Mouse (Mus musculus): ENCODE measurements at regions not wholly inside any gene's neighbourhood (a gene's known extent, or its start where the extent isn't known, plus 50 kb on each side); places are given as distances from the start of the nearest gene placed in this dataset.

- WGBS: 52% methylated on average over 4 of the region's 4 CpGs
- Histone ChIP-seq H3K9me3 (replicated peaks; ENCODE audit: control insufficient read depth, low read length) (no peaks in the 10 kb centered on the region), H3K4me1 (ENCODE audit: control insufficient read depth, insufficient read depth, low read length) (no peaks in the 10 kb centered on the region), H3K27me3 (ENCODE audit: control insufficient read depth, insufficient read depth, low read length) (no peaks in the 10 kb centered on the region), H3K36me3 (ENCODE audit: control insufficient read depth, insufficient read depth, low read length) (no peaks in the 10 kb centered on the region), H3K9ac (ENCODE audit: low read length) (no peak overlapping the region), H3K4me2 (ENCODE audit: low read depth, low read length) (no peak overlapping the region), H3K4me3 (replicated peaks; ENCODE audit: low read length) (no peak overlapping the region), H3K27ac (ENCODE audit: low read length) (no peak overlapping the region)
- ATAC-seq (ENCODE audit: insufficient read depth, low FRiP score): no peak
Measured at GRCm38 (mm10) chr13:25958153-25958466, 687.8 kb upstream of the Nrsn1 start.

DNA sequence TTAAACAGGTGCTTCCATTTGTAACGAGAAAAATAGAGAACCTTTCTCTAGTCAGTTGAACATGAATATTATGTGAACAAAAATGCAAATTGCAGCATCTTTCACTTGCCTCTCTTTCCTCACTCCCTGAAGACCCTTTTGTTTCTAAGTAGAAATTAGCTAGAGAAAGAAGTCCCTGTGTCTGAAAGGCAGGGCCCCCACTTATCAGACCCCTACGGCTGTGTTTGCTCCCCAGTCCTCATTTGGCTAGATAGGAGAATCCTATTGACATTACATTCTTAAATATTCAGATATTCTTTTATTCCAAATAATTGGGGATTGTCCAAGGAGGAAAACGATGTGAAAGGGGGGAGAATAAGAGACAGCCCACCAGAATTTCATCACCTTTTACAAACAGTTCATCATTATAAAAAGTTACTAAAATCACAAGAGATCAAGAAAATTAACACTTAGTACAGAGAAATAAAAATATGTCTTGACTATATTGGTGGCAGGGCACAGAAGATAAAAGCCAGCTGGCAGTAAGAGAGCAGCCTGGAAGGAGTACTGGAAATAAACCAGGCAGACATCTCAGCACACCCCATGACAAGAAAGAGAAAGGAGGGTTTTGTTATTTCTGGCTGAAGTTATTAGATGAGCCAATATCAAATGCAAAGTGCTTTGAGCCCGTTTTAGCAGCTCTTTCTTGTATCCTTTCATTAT is 687.3 kb upstream of the Nrsn1 start:
- Histone ChIP-seq H3K4me1 (ENCODE audit: control insufficient read depth, insufficient read depth, low read length) (no peaks in the 10 kb centered on the region), H3K9ac (ENCODE audit: low read length) (no peak overlapping the region), H3K4me3 (replicated peaks; ENCODE audit: low read length) (no peak overlapping the region), H3K4me2 (ENCODE audit: low read depth, low read length) (no peak overlapping the region), H3K27ac (ENCODE audit: low read length) (no peak overlapping the region), H3K9me3 (replicated peaks; ENCODE audit: control insufficient read depth, low read length) (no peaks in the 10 kb centered on the region), H3K27me3 (ENCODE audit: control insufficient read depth, insufficient read depth, low read length) (no peaks in the 10 kb centered on the region), H3K36me3 (ENCODE audit: control insufficient read depth, insufficient read depth, low read length) (no peaks in the 10 kb centered on the region)
- 46% methylated on average over 4 of the region's 4 CpGs for WGBS
- ATAC-seq (ENCODE audit: insufficient read depth, low FRiP score): no peak

GRCm38 (mm10) chr13:25937631-25938030 is 667.3 kb upstream of the Nrsn1 start:
- no peaks in the 10 kb centered on the region for H3K36me3 ChIP-seq (ENCODE audit: control insufficient read depth, insufficient read depth, low read length)
- H3K27ac ChIP-seq (ENCODE audit: low read length): no peak overlapping the region
- 73% methylated on average over 1 of the region's 1 CpGs for WGBS
- H3K4me3 ChIP-seq (replicated peaks; ENCODE audit: low read length): no peak overlapping the region
- no peak for ATAC-seq (ENCODE audit: insufficient read depth, low FRiP score)
- H3K4me1 ChIP-seq (ENCODE audit: control insufficient read depth, insufficient read depth, low read length): peaks cover 6% of the 10 kb centered on the region; the same call in 1 of the 2 replicates
- H3K4me2 ChIP-seq (ENCODE audit: low read depth, low read length): no peak overlapping the region
- H3K9ac ChIP-seq (ENCODE audit: low read length): no peak overlapping the region
- H3K9me3 ChIP-seq (replicated peaks; ENCODE audit: control insufficient read depth, low read length): no peaks in the 10 kb centered on the region
- H3K27me3 ChIP-seq (ENCODE audit: control insufficient read depth, insufficient read depth, low read length): no peaks in the 10 kb centered on the region

DNA sequence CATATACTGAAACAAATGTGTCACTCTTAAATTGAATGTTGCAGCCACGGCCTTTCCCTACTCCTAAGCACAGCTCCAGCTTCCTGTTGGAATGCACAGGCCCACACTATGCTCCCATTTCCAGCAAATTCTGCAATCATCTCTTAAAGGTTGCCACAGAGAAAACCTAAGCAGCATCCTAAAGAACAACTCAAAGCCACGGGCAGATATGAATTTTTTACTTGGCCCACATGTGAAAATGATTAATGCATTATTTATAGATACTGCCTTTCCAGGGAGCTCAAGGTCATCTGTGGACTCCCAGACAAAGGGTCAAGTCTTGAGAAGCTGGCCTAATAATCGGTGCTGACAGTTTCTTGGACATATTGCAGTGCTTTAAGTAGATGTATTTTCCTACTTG is 663.5 kb upstream of the Nrsn1 start:
- Histone ChIP-seq H3K36me3 (ENCODE audit: control insufficient read depth, insufficient read depth, low read length) (no peaks in the 10 kb centered on the region), H3K27ac (ENCODE audit: low read length) (peak overlapping the region; percentile 88), H3K4me2 (ENCODE audit: low read depth, low read length) (no peak overlapping the region), H3K27me3 (ENCODE audit: control insufficient read depth, insufficient read depth, low read length) (no peaks in the 10 kb centered on the region), H3K4me3 (replicated peaks; ENCODE audit: low read length) (no peak overlapping the region), H3K9me3 (replicated peaks; ENCODE audit: control insufficient read depth, low read length) (no peaks in the 10 kb centered on the region), H3K9ac (ENCODE audit: low read length) (no peak overlapping the region), H3K4me1 (ENCODE audit: control insufficient read depth, insufficient read depth, low read length) (peaks cover 6% of the 10 kb centered on the region; the same call in 1 of the 2 replicates)
- ATAC-seq (ENCODE audit: insufficient read depth, low FRiP score): no peak
- WGBS: 26% methylated on average over 3 of the region's 3 CpGs

- Histone ChIP-seq H3K9ac (ENCODE audit: low read length) (no peak overlapping the region), H3K27ac (ENCODE audit: low read length) (peak overlapping the region; percentile 88), H3K27me3 (ENCODE audit: control insufficient read depth, insufficient read depth, low read length) (no peaks in the 10 kb centered on the region), H3K4me3 (replicated peaks; ENCODE audit: low read length) (no peak overlapping the region), H3K36me3 (ENCODE audit: control insufficient read depth, insufficient read depth, low read length) (no peaks in the 10 kb centered on the region), H3K4me2 (ENCODE audit: low read depth, low read length) (no peak overlapping the region), H3K9me3 (replicated peaks; ENCODE audit: control insufficient read depth, low read length) (no peaks in the 10 kb centered on the region), H3K4me1 (ENCODE audit: control insufficient read depth, insufficient read depth, low read length) (peaks cover 6% of the 10 kb centered on the region; the same call in 1 of the 2 replicates)
- whole genome bisulfite sequencing: 20% methylated on average over 3 of the region's 3 CpGs
- ATAC-seq (ENCODE audit: insufficient read depth, low FRiP score): peak; percentile 53; the same call in 1 of the 2 replicates
Measured at GRCm38 (mm10) chr13:25933246-25933645, 662.9 kb upstream of the Nrsn1 start.

DNA sequence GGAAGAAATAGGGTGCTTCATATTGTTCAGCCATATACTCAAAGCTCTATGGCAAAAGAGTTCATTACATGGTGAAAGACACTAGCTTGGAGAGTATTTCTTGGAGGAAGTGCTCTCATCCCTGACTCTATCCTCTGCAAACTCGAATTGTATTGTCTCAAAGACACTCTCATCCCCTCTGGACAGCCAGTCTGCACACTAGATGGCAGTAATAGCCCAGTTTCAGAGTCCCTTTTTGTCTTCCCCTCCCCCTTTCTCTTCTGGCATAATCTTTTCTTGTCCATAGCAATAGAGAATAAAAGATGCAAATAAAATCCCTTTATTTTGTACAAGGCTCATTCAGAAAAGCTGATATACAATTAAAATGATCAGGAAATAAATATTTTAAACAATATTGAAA is 662.5 kb upstream of the Nrsn1 start:
- Histone ChIP-seq H3K36me3 (ENCODE audit: control insufficient read depth, insufficient read depth, low read length) (no peaks in the 10 kb centered on the region), H3K4me2 (ENCODE audit: low read depth, low read length) (no peak overlapping the region), H3K27ac (ENCODE audit: low read length) (peak overlapping the region; percentile 47; the same call in 1 of the 2 replicates), H3K27me3 (ENCODE audit: control insufficient read depth, insufficient read depth, low read length) (no peaks in the 10 kb centered on the region), H3K9me3 (replicated peaks; ENCODE audit: control insufficient read depth, low read length) (no peaks in the 10 kb centered on the region), H3K4me1 (ENCODE audit: control insufficient read depth, insufficient read depth, low read length) (peaks cover 6% of the 10 kb centered on the region; the same call in 1 of the 2 replicates), H3K4me3 (replicated peaks; ENCODE audit: low read length) (no peak overlapping the region), H3K9ac (ENCODE audit: low read length) (0 out of 2 replicates have a peak overlapping the region, but pooled peaks have one; percentile 17)
- ATAC-seq (ENCODE audit: insufficient read depth, low FRiP score): peak; percentile 80; the same call in 1 of the 2 replicates
- 0% methylated on average over 1 of the region's 1 CpGs for WGBS

GRCm38 (mm10) chr13:25932365-25932764 is 662.1 kb upstream of the Nrsn1 start:
- no peak overlapping the region for H3K4me3 ChIP-seq (replicated peaks; ENCODE audit: low read length)
- 0 out of 2 replicates have a peak overlapping the region, but pooled peaks have one; percentile 17 for H3K9ac ChIP-seq (ENCODE audit: low read length)
- no peak for ATAC-seq (ENCODE audit: insufficient read depth, low FRiP score)
- no peak overlapping the region for H3K4me2 ChIP-seq (ENCODE audit: low read depth, low read length)
- H3K36me3 ChIP-seq (ENCODE audit: control insufficient read depth, insufficient read depth, low read length): no peaks in the 10 kb centered on the region
- peak overlapping the region; percentile 47; the same call in 1 of the 2 replicates for H3K27ac ChIP-seq (ENCODE audit: low read length)
- peaks cover 6% of the 10 kb centered on the region; the same call in 1 of the 2 replicates for H3K4me1 ChIP-seq (ENCODE audit: control insufficient read depth, insufficient read depth, low read length)
- H3K9me3 ChIP-seq (replicated peaks; ENCODE audit: control insufficient read depth, low read length): no peaks in the 10 kb centered on the region
- 63% methylated on average over 2 of the region's 2 CpGs for WGBS
- no peaks in the 10 kb centered on the region for H3K27me3 ChIP-seq (ENCODE audit: control insufficient read depth, insufficient read depth, low read length)

DNA sequence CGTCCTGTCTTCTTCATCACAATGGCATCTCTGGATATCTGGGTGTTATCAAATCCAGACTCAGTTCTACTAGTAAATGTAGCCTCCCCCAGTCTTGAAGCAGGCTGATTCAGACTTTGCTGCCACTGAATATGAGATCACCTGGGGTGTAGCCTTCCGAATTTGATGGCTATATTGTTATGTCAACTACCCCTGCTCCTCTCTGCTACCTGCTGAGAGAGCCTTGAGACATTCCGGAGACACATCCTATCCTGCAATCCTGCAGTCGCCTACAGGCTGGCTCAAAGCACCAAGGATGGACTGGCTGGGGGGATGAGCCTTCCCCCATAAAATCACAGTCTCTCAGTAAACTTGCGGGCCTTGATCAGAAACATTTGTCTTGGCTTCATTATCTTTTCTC is 655.4 kb upstream of the Nrsn1 start:
- WGBS: 89% methylated on average over 5 of the region's 5 CpGs

DNA sequence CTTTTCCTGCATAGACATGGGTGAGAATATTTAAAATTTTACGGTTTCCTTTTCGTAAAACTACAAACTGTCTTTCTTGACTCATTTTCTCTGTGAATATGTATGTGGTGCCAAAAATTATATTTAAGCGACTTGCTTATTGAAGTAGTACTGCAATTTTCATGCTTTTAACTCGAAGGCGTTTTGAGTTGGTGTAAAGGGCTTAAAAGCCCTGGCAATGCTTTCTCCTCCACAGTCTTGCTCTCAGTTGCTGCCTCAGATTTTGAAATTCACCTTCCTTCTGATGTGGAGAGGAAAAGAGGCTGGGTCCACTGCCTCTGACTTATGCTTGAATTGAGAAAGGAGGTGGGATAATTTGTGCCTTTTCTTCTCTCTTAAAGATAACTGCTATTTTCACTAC is 629.6 kb upstream of the Nrsn1 start:
- 82% methylated on average over 5 of the region's 5 CpGs for WGBS
- ATAC-seq (ENCODE audit: insufficient read depth, low FRiP score): no peak
- H3K9ac ChIP-seq (ENCODE audit: low read length): no peak overlapping the region
- no peak overlapping the region for H3K27ac ChIP-seq (ENCODE audit: low read length)
- no peak overlapping the region for H3K4me3 ChIP-seq (replicated peaks; ENCODE audit: low read length)
- H3K4me1 ChIP-seq (ENCODE audit: control insufficient read depth, insufficient read depth, low read length): no peaks in the 10 kb centered on the region
- no peak overlapping the region for H3K4me2 ChIP-seq (ENCODE audit: low read depth, low read length)
- no peaks in the 10 kb centered on the region for H3K27me3 ChIP-seq (ENCODE audit: control insufficient read depth, insufficient read depth, low read length)
- no peaks in the 10 kb centered on the region for H3K9me3 ChIP-seq (replicated peaks; ENCODE audit: control insufficient read depth, low read length)
- no peaks in the 10 kb centered on the region for H3K36me3 ChIP-seq (ENCODE audit: control insufficient read depth, insufficient read depth, low read length)

More for the DNA sequence above, 655.4 kb upstream of the Nrsn1 start:
- H3K9ac ChIP-seq (ENCODE audit: low read length): no peak overlapping the region
- no peaks in the 10 kb centered on the region for H3K9me3 ChIP-seq (replicated peaks; ENCODE audit: control insufficient read depth, low read length)
- ATAC-seq (ENCODE audit: insufficient read depth, low FRiP score): no peak
- no peaks in the 10 kb centered on the region for H3K36me3 ChIP-seq (ENCODE audit: control insufficient read depth, insufficient read depth, low read length)
- no peaks in the 10 kb centered on the region for H3K4me1 ChIP-seq (ENCODE audit: control insufficient read depth, insufficient read depth, low read length)
- H3K27me3 ChIP-seq (ENCODE audit: control insufficient read depth, insufficient read depth, low read length): no peaks in the 10 kb centered on the region
- no peak overlapping the region for H3K4me2 ChIP-seq (ENCODE audit: low read depth, low read length)
- no peak overlapping the region for H3K27ac ChIP-seq (ENCODE audit: low read length)
- H3K4me3 ChIP-seq (replicated peaks; ENCODE audit: low read length): no peak overlapping the region

Measured in stomach, embryonic 16.5 days (tissue).